Mouse (Mus musculus) cerebellum, postnatal 4 days (tissue): ENCODE results near the gene Lamp1.

Source experiments
- DNase-seq, 2 experiments: peaks; one replicate each; pipeline ENCODE4 v3.0.0; 2022; ENCODE audit warnings: low spot score in 2 of 2, mixed read lengths in 1 of 2

Lamp1 gene

GRCm38 (mm10) chr8:13162098-13162497, 3.1 kb downstream of the Lamp1 start:
- no peak for DNase-seq

GRCm38 (mm10) chr8:13163563-13163962, 4.6 kb downstream of the Lamp1 start:
- no peak for DNase-seq

GRCm38 (mm10) chr8:13164361-13164760, 5.4 kb downstream of the Lamp1 start:
- no peak for DNase-seq

- no peak for DNase-seq
These were observed 11.5 kb downstream of the Lamp1 start for GRCm38 (mm10) chr8:13170510-13170909.

- no peak for DNase-seq
These were observed 15.3 kb downstream of the Lamp1 start for GRCm38 (mm10) chr8:13174305-13174704.

- no peak for DNase-seq
These were observed 15.8 kb downstream of the Lamp1 start for GRCm38 (mm10) chr8:13174811-13175210.

- no peak for DNase-seq
These were observed 16.7 kb downstream of the Lamp1 start for GRCm38 (mm10) chr8:13175650-13176049.

- DNase-seq: no peak
These were observed 18.4 kb downstream of the Lamp1 start for GRCm38 (mm10) chr8:13177173-13177852.

GRCm38 (mm10) chr8:13178137-13178536, 19.2 kb downstream of the Lamp1 start:
- no peak for DNase-seq

GRCm38 (mm10) chr8:13179482-13179881, 20.5 kb downstream of the Lamp1 start:
- no peak for DNase-seq

- no peak for DNase-seq
These were observed 21.0 kb downstream of the Lamp1 start for GRCm38 (mm10) chr8:13179948-13180347.

GRCm38 (mm10) chr8:13180408-13180807, 21.4 kb downstream of the Lamp1 start:
- no peak for DNase-seq

- no peak for DNase-seq
These were observed 22.1 kb downstream of the Lamp1 start for GRCm38 (mm10) chr8:13180911-13181690.

- DNase-seq: no peak
These were observed 22.7 kb downstream of the Lamp1 start for GRCm38 (mm10) chr8:13181691-13181976.

- DNase-seq: no peak
These were observed 27.9 kb downstream of the Lamp1 start for GRCm38 (mm10) chr8:13186819-13187218.

- no peak for DNase-seq
These were observed 28.3 kb downstream of the Lamp1 start for GRCm38 (mm10) chr8:13187229-13187628.

- DNase-seq: no peak
These were observed 28.7 kb downstream of the Lamp1 start for GRCm38 (mm10) chr8:13187638-13188037.

GRCm38 (mm10) chr8:13188052-13188555, 29.1 kb downstream of the Lamp1 start:
- no peak for DNase-seq

- no peak for DNase-seq
These were observed 29.9 kb downstream of the Lamp1 start for GRCm38 (mm10) chr8:13188857-13189256.

- DNase-seq: no peak
These were observed 31.3 kb downstream of the Lamp1 start for GRCm38 (mm10) chr8:13190235-13190634.

- no peak for DNase-seq
These were observed 35.9 kb downstream of the Lamp1 start for GRCm38 (mm10) chr8:13194818-13195217.

GRCm38 (mm10) chr8:13197493-13197892, 38.5 kb downstream of the Lamp1 start:
- DNase-seq: no peak

GRCm38 (mm10) chr8:13199385-13200061, 40.6 kb downstream of the Lamp1 start:
- no peak for DNase-seq
